15 mouse cellular contexts compared by ENCODE assay signal in the genomic region with DNA sequence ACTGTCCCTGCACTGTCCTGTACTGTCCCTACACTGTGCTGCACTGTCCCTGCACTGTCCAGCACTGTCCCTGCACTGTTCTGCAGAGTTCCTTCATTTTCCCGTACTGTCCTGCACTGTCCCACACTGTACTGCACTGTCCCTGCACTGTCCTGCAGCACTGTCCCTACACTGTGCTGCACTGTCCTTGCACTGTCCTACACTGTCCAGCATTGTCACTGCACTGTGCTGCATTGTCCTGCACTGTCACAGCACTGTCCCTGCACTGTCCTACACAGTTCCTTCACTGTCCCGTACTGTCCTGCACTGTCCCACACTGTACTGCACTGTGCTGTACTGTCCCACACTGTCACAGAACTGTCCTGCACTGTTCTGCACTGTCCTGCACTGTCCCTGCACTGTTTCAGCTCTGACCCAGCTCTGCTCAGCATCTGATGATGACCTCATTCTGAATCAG. TPM values are rescaled to one million over a fixed set of nuclear protein-coding genes. Genes with fewer than 3 reads are reported as not detected.
DNase-seq lines count a peak whose midpoint lies in the region; ATAC-seq and TF ChIP-seq lines count a peak whose summit lies in the region.
"Had no signal": no experiment of that assay in that cellular context is flagged by ENCODE, and none has a peak within 500 bp of the region (broad histone marks: within the 10 kb centered on the region; RNA-seq: fewer than 3 reads in every experiment).

No protein-coding gene starts in this region.

- TF ChIP-seq CTCF in G1E (IDR thresholded peaks at IDR 0.05; ENCODE audit: low read depth, low read length) = no peak
- TF ChIP-seq CTCF in gastrocnemius, adult 2 months (IDR thresholded peaks at IDR 0.05) = no peak

- H3K27ac ChIP-seq in hindbrain, embryonic 12.5 days = no peak overlapping the region
- H3K27ac ChIP-seq in hindbrain, embryonic 10.5 days = no peak overlapping the region
- no peak overlapping the region for H3K27ac ChIP-seq in embryonic facial prominence, embryonic 15.5 days (replicated peaks)
- peak overlapping the region; percentile 14 for H3K27ac ChIP-seq in macrophage
- H3K27ac ChIP-seq in gastrocnemius, adult 2 months = no peak overlapping the region

- H3K9ac ChIP-seq in hindbrain, embryonic 12.5 days = no peak overlapping the region
- H3K9ac ChIP-seq in embryonic facial prominence, embryonic 15.5 days = no peak overlapping the region

- no peaks in the 10 kb centered on the region for H3K36me3 ChIP-seq in hindbrain, embryonic 12.5 days
- no peaks in the 10 kb centered on the region for H3K36me3 ChIP-seq in hindbrain, embryonic 10.5 days
- H3K36me3 ChIP-seq in G1E (replicated peaks) (no peaks in the 10 kb centered on the region), macrophage (ENCODE audit: inconsistent target) (no peaks in the 10 kb centered on the region)
- H3K36me3 ChIP-seq in embryonic facial prominence, embryonic 15.5 days = no peaks in the 10 kb centered on the region

- WGBS in hindbrain, embryonic 12.5 days = 88% methylated on average over 2 of the region's 2 CpGs
- WGBS in hindbrain, embryonic 10.5 days = 88% methylated on average over 2 of the region's 2 CpGs
- 73% methylated on average over 2 of the region's 2 CpGs for WGBS in embryonic facial prominence, embryonic 15.5 days
- 95% methylated on average over 2 of the region's 2 CpGs for WGBS in macrophage (ENCODE audit: missing documents)

- ATAC-seq in hindbrain, embryonic 12.5 days (ENCODE audit: low FRiP score) = peak; percentile 32; the same call in 1 of the 2 replicates
- ATAC-seq in G1E (ENCODE audit: extremely low read depth, insufficient number of reproducible peaks, low FRiP score, poor library complexity, severe bottlenecking) = no peak
- peak; percentile 80 for ATAC-seq in embryonic facial prominence, embryonic 15.5 days (ENCODE audit: insufficient number of reproducible peaks, low FRiP score, low TSS enrichment, low read depth)

- no peaks in the 10 kb centered on the region for H3K27me3 ChIP-seq in hindbrain, embryonic 12.5 days
- no peaks in the 10 kb centered on the region for H3K27me3 ChIP-seq in hindbrain, embryonic 10.5 days (ENCODE audit: insufficient read depth, poor library complexity, severe bottlenecking)
- H3K27me3 ChIP-seq in G1E (ENCODE audit: insufficient read depth, low read length) = peaks cover 40% of the 10 kb centered on the region
- H3K27me3 ChIP-seq in embryonic facial prominence, embryonic 15.5 days = no peaks in the 10 kb centered on the region

- no peak overlapping the region for H3K4me3 ChIP-seq in hindbrain, embryonic 12.5 days
- no peak overlapping the region for H3K4me3 ChIP-seq in hindbrain, embryonic 10.5 days
- peak overlapping the region; percentile 18; the same call in 1 of the 2 replicates for H3K4me3 ChIP-seq in G1E (ENCODE audit: low read depth, low read length)
- no peak overlapping the region for H3K4me3 ChIP-seq in embryonic facial prominence, embryonic 15.5 days (replicated peaks)
- H3K4me3 ChIP-seq in macrophage (ENCODE audit: inconsistent target) = no peak overlapping the region
- H3K4me3 ChIP-seq in gastrocnemius, adult 2 months = no peak overlapping the region
- H3K4me3 ChIP-seq: erythroblast, embryonic 14.5 days had no signal

- no peaks in the 10 kb centered on the region for H3K4me1 ChIP-seq in hindbrain, embryonic 12.5 days
- H3K4me1 ChIP-seq in hindbrain, embryonic 10.5 days (replicated peaks) = no peaks in the 10 kb centered on the region
- H3K4me1 ChIP-seq in G1E (ENCODE audit: insufficient read depth, low read depth, low read length) = peaks cover 12% of the 10 kb centered on the region
- H3K4me1 ChIP-seq in embryonic facial prominence, embryonic 15.5 days = no peaks in the 10 kb centered on the region

- H3K79me2 ChIP-seq in macrophage (ENCODE audit: inconsistent target) = no peaks in the 10 kb centered on the region

- DNase-seq in hindbrain, embryonic 10.5 days (ENCODE audit: low spot score) = no peak
- no peak for DNase-seq in G1E (ENCODE audit: low spot score)
- DNase-seq in gastrocnemius, adult 2 months = no peak
- no peak for DNase-seq in cerebellum, postnatal 10 days
- DNase-seq in yolk sac, embryonic 10.5 days (ENCODE audit: low spot score) = no peak
- DNase-seq: cerebellum, adult 9-11 months; heart, postnatal 36 days; kidney, adult 9 months; lung, adult 2 months; retina, postnatal 1 day; thymus, postnatal 4 days had no signal

- intact Hi-C loops in gastrocnemius, adult 2 months (cut with DNase I) = no loop called here

- no peaks in the 10 kb centered on the region for H3K9me3 ChIP-seq in hindbrain, embryonic 12.5 days (replicated peaks)
- H3K9me3 ChIP-seq in hindbrain, embryonic 10.5 days = peaks cover 8% of the 10 kb centered on the region; the same call in 1 of the 2 replicates
- H3K9me3 ChIP-seq in G1E (replicated peaks) = peaks cover 2% of the 10 kb centered on the region; the same call in 1 of the 2 replicates
- H3K9me3 ChIP-seq in embryonic facial prominence, embryonic 15.5 days (replicated peaks) = 0 out of 2 replicates have a peak, but pooled peaks cover 3% of the 10 kb centered on the region

- H3K4me2 ChIP-seq in hindbrain, embryonic 12.5 days (replicated peaks) = no peak overlapping the region
- no peak overlapping the region for H3K4me2 ChIP-seq in embryonic facial prominence, embryonic 15.5 days (replicated peaks)

RNA-seq across cellular contexts. Expression of gene Tbc1d8, which starts 21.0 kb away (rescaled TPM):
- 8.6 and 10.2 TPM in 2 replicates for polyA plus RNA-seq in hindbrain, embryonic 12.5 days (2016; fragmentation: Nextera tagmentation; extraction: Ambion mirVana)
- polyA plus RNA-seq in hindbrain, embryonic 10.5 days (2016; fragmentation: Nextera tagmentation; extraction: Ambion mirVana) = 5.9 and 6.3 TPM in 2 replicates
- total RNA-seq in G1E (2014; fragmentation: Nextera tagmentation) (3.5 and 5.7 TPM in 2 replicates), G1E (2017) (6.9 and 8.4 TPM in 2 replicates)
- polyA plus RNA-seq in G1E (2012) (3.9 TPM in 2 replicates), macrophage (2018) (7.5 to 23.4 TPM (median 13.9 TPM) in 3 replicates)
- 12.7 and 14.1 TPM in 2 replicates for polyA plus RNA-seq in embryonic facial prominence, embryonic 15.5 days (2015; fragmentation: Nextera tagmentation; extraction: Ambion mirVana)
- total RNA-seq in macrophage (2018; cell fraction: chromatin; rRNA removed) = 10 to 100 TPM in 25 of 26 experiments, 1 to 10 TPM in 1; 7.2 to 72.3 (median 50.0) TPM
- total RNA-seq in macrophage (2018; cell fraction: cytosol; rRNA removed) = 10 to 100 TPM in 24 of 26 experiments, 1 to 10 TPM in 2; 7.1 to 20.0 (median 15.6) TPM
- 10 to 100 TPM; 14.7 to 58.3 (median 33.5) TPM for total RNA-seq in macrophage (2018; cell fraction: nucleus; rRNA removed)
- 1 to 10 TPM; 8.3 to 9.7 TPM for total RNA-seq in gastrocnemius, adult 2 months (2021)

RNA-seq across cellular contexts. Expression of gene Cnot11, which starts 35.3 kb away (rescaled TPM):
- 28.7 and 29.1 TPM in 2 replicates for polyA plus RNA-seq in hindbrain, embryonic 12.5 days (2016; fragmentation: Nextera tagmentation; extraction: Ambion mirVana)
- 26.2 and 26.9 TPM in 2 replicates for polyA plus RNA-seq in hindbrain, embryonic 10.5 days (2016; fragmentation: Nextera tagmentation; extraction: Ambion mirVana)
- total RNA-seq in G1E (2014; fragmentation: Nextera tagmentation) = 44.8 and 46.5 TPM in 2 replicates
- 37.9 and 41.2 TPM in 2 replicates for total RNA-seq in G1E (2017)
- polyA plus RNA-seq in G1E (2012) = 117 and 176 TPM in 2 replicates
- 19.4 and 21.2 TPM in 2 replicates for polyA plus RNA-seq in embryonic facial prominence, embryonic 15.5 days (2015; fragmentation: Nextera tagmentation; extraction: Ambion mirVana)
- 10 to 100 TPM in 4 of 26 experiments, 1 to 10 TPM in 22; 2.2 to 11.0 (median 6.7) TPM for total RNA-seq in macrophage (2018; cell fraction: chromatin; rRNA removed)
- 10 to 100 TPM in 25 of 26 experiments, 1 to 10 TPM in 1; 9.7 to 17.1 (median 14.3) TPM for total RNA-seq in macrophage (2018; cell fraction: cytosol; rRNA removed)
- 10 to 100 TPM in 8 of 26 experiments, 1 to 10 TPM in 18; 4.6 to 14.9 (median 7.5) TPM for total RNA-seq in macrophage (2018; cell fraction: nucleus; rRNA removed)
- 13.6 to 16.5 TPM (median 14.8 TPM) in 3 replicates for polyA plus RNA-seq in macrophage (2018)
- total RNA-seq in gastrocnemius, adult 2 months (2021) = 10 to 100 TPM; 18.3 to 18.8 TPM
